Mouse (Mus musculus) bone marrow, adult 2 months (tissue): ENCODE measurements at regions not wholly inside any gene's neighbourhood (a gene's known extent, or its start where the extent isn't known, plus 50 kb on each side); places are given as distances from the start of the nearest gene placed in this dataset.

ENCODE experiments used
- CTCF ChIP-seq: fragments of 200-500 bp; IDR thresholded peaks from 2 replicates; pipeline ENCODE4 v1.5.1; 2011; ENCODE audit warnings: low read length, control low read depth; ENCODE audit not compliant: control insufficient read depth, insufficient read depth
- POLR2A ChIP-seq: fragments of 200-500 bp; IDR thresholded peaks from 2 replicates; pipeline ENCODE4 v1.6.1; 2011; ENCODE audit warnings: low read depth, mild to moderate bottlenecking, control low read depth, low read length, borderline replicate concordance; ENCODE audit not compliant: control insufficient read depth

DNA sequence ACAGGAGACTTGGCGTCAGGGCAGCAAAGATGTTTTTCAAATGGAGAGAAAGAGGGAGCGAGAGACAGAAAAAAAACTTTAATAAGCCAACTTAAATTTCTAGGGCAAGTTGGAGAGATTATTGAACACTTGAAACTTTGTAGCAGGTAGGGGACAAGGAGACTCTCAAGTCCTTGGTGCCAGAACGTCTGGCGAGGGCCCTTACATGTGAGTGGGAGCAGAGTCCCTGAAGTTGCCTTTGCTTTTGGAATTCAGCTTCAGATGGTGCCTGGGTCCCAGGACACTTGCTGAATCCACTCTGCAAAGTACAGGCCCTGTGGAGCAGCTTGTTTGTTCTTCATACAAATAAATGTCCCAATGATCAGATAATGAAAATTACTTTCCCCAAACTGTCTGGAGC lies 693.2 kb upstream of the Adgrl2 start:
- TF ChIP-seq CTCF (no peak), POLR2A (no peak)
